Mouse (Mus musculus): Measurements from ENCODE around the gene Adgrl2.

- TF ChIP-seq CTCF (IDR thresholded peaks at IDR 0.05; ENCODE audit: control insufficient read depth, insufficient read depth, low read length) (no peak), POLR2A (IDR thresholded peaks at IDR 0.05; ENCODE audit: borderline replicate concordance, control insufficient read depth, low read depth, low read length) (no peak)
Measured at GRCm38 (mm10) chr3:148912944-148913684, 77.2 kb downstream of the Adgrl2 start.

Data from bone marrow, adult 2 months (tissue).